Mouse (Mus musculus): Measurements from ENCODE around the gene Pramel7. TPM values are rescaled to one million over a fixed set of nuclear protein-coding genes. Genes with fewer than 3 reads are reported as not detected.
A peak's percentile ranks its signal among the peaks of the same experiment; 100 is the strongest.

Gene Pramel7
- polyA plus RNA-seq, 1 experiment = not detected

- Histone ChIP-seq H3K27ac (ENCODE audit: insufficient read depth, low read length) (no peak overlapping the region), H3K4me3 (ENCODE audit: insufficient read depth, low read length) (no peak overlapping the region), H3K4me1 (ENCODE audit: control insufficient read depth, insufficient read depth, low read length) (no peaks in the 10 kb centered on the region)
- TF ChIP-seq CTCF (IDR thresholded peaks at IDR 0.05; ENCODE audit: extremely low read depth, insufficient read depth, low read length) = no peak
- no peak for TF ChIP-seq POLR2A (IDR thresholded peaks at IDR 0.05; ENCODE audit: extremely low read depth, insufficient read depth, low read length)
These were observed 14.6 kb downstream of the Pramel7 start for GRCm38 (mm10) chr2:87482276-87482675.

- no peak overlapping the region for H3K4me3 ChIP-seq (ENCODE audit: insufficient read depth, low read length)
- TF ChIP-seq POLR2A (IDR thresholded peaks at IDR 0.05; ENCODE audit: extremely low read depth, insufficient read depth, low read length) (no peak), CTCF (IDR thresholded peaks at IDR 0.05; ENCODE audit: extremely low read depth, insufficient read depth, low read length) (no peak)
- no peak overlapping the region for H3K27ac ChIP-seq (ENCODE audit: insufficient read depth, low read length)
- no peaks in the 10 kb centered on the region for H3K4me1 ChIP-seq (ENCODE audit: control insufficient read depth, insufficient read depth, low read length)
These were observed 15.7 kb downstream of the Pramel7 start for GRCm38 (mm10) chr2:87481158-87481557.

GRCm38 (mm10) chr2:87480207-87480606 is 16.7 kb downstream of the Pramel7 start:
- Histone ChIP-seq H3K4me1 (ENCODE audit: control insufficient read depth, insufficient read depth, low read length) (no peaks in the 10 kb centered on the region), H3K27ac (ENCODE audit: insufficient read depth, low read length) (no peak overlapping the region), H3K4me3 (ENCODE audit: insufficient read depth, low read length) (no peak overlapping the region)
- TF ChIP-seq POLR2A (IDR thresholded peaks at IDR 0.05; ENCODE audit: extremely low read depth, insufficient read depth, low read length) (no peak), CTCF (IDR thresholded peaks at IDR 0.05; ENCODE audit: extremely low read depth, insufficient read depth, low read length) (0 out of 2 replicates have a peak, but pooled peaks have one; percentile 1)

- H3K4me3 ChIP-seq (ENCODE audit: insufficient read depth, low read length) = no peak overlapping the region
- no peaks in the 10 kb centered on the region for H3K4me1 ChIP-seq (ENCODE audit: control insufficient read depth, insufficient read depth, low read length)
- TF ChIP-seq POLR2A (IDR thresholded peaks at IDR 0.05; ENCODE audit: extremely low read depth, insufficient read depth, low read length) (no peak), CTCF (IDR thresholded peaks at IDR 0.05; ENCODE audit: extremely low read depth, insufficient read depth, low read length) (no peak)
- H3K27ac ChIP-seq (ENCODE audit: insufficient read depth, low read length) = no peak overlapping the region
These were observed 35.1 kb downstream of the Pramel7 start for GRCm38 (mm10) chr2:87461769-87462168.

GRCm38 (mm10) chr2:87453662-87454061 is 43.2 kb downstream of the Pramel7 start, which contains the start of gene Olfr1126:
Gene Olfr1126, plus strand, starts transcription at chr2:87453962.
- TF ChIP-seq POLR2A (IDR thresholded peaks at IDR 0.05; ENCODE audit: extremely low read depth, insufficient read depth, low read length) = no peak
- Histone ChIP-seq H3K4me3 (ENCODE audit: insufficient read depth, low read length) (no peak within 1 kb of the TSS), H3K4me1 (ENCODE audit: control insufficient read depth, insufficient read depth, low read length) (no peaks in the 10 kb centered on the region), H3K27ac (ENCODE audit: insufficient read depth, low read length) (no peak within 1 kb of the TSS)

Other genes starting within 250 kb of the Pramel7 start
- not detected in 2 replicates for gene Olfr1115, start 249.1 kb downstream of the Pramel7 start, polyA plus RNA-seq (2012; rRNA removed)
- not detected in 2 replicates for gene Olfr1116, start 229.6 kb downstream of the Pramel7 start, polyA plus RNA-seq (2012; rRNA removed)
- gene Olfr1118, start 189.5 kb downstream of the Pramel7 start, polyA plus RNA-seq (2012; rRNA removed) = not detected in 2 replicates
- gene Olfr1120, start 142.3 kb downstream of the Pramel7 start, polyA plus RNA-seq (2012; rRNA removed) = not detected in 2 replicates
- gene Olfr1121, start 127.2 kb downstream of the Pramel7 start, polyA plus RNA-seq (2012; rRNA removed) = not detected in 2 replicates
- gene Olfr1122, start 111.2 kb downstream of the Pramel7 start, polyA plus RNA-seq (2012; rRNA removed) = not detected in 2 replicates
- gene Olfr1123, start 80.5 kb downstream of the Pramel7 start, polyA plus RNA-seq (2012; rRNA removed) = not detected in 2 replicates
- not detected in 2 replicates for gene Olfr1124, start 66.8 kb downstream of the Pramel7 start, polyA plus RNA-seq (2012; rRNA removed)
- not detected in 2 replicates for gene Olfr1126, start 43.1 kb downstream of the Pramel7 start, polyA plus RNA-seq (2012; rRNA removed)
- not detected in 2 replicates for gene Pramel6, start 9.5 kb upstream of the Pramel7 start, polyA plus RNA-seq (2012; rRNA removed)
- not detected in 2 replicates for gene Olfr153, start 34.7 kb upstream of the Pramel7 start, polyA plus RNA-seq (2012; rRNA removed)
- gene Olfr1128, start 48.4 kb upstream of the Pramel7 start, polyA plus RNA-seq (2012; rRNA removed) = not detected in 2 replicates
- not detected in 2 replicates for gene Olfr1129, start 76.8 kb upstream of the Pramel7 start, polyA plus RNA-seq (2012; rRNA removed)
- not detected in 2 replicates for gene Olfr1130, start 109.1 kb upstream of the Pramel7 start, polyA plus RNA-seq (2012; rRNA removed)
- not detected in 2 replicates for gene Olfr1131, start 130.0 kb upstream of the Pramel7 start, polyA plus RNA-seq (2012; rRNA removed)
- not detected in 2 replicates for gene Olfr1132, start 140.4 kb upstream of the Pramel7 start, polyA plus RNA-seq (2012; rRNA removed)
- gene Olfr1133, start 150.3 kb upstream of the Pramel7 start, polyA plus RNA-seq (2012; rRNA removed) = not detected in 2 replicates
- not detected in 2 replicates for gene Olfr1134, start 161.4 kb upstream of the Pramel7 start, polyA plus RNA-seq (2012; rRNA removed)
- gene Olfr1135, start 176.6 kb upstream of the Pramel7 start, polyA plus RNA-seq (2012; rRNA removed) = not detected in 2 replicates
- not detected in 2 replicates for gene Olfr1136, start 196.9 kb upstream of the Pramel7 start, polyA plus RNA-seq (2012; rRNA removed)
- gene Olfr1137, start 216.1 kb upstream of the Pramel7 start, polyA plus RNA-seq (2012; rRNA removed) = not detected in 2 replicates
- not detected in 2 replicates for gene Olfr1138, start 242.9 kb upstream of the Pramel7 start, polyA plus RNA-seq (2012; rRNA removed)
- gene Olfr1140, start 246.7 kb upstream of the Pramel7 start, polyA plus RNA-seq (2012; rRNA removed) = not detected in 2 replicates